Mouse (Mus musculus): ENCODE measurements around the gene Chmp3. TPM values are rescaled to one million over a fixed set of nuclear protein-coding genes. Genes with fewer than 3 reads are reported as not detected.

Gene Chmp3
- polyA plus RNA-seq, 1 experiment = 53.9 TPM

GRCm38 (mm10) chr6:71527056-71527455 lies 16.5 kb upstream of the Chmp3 start:
- 85% methylated on average over 10 of the region's 10 CpGs for WGBS
- H3K4me3 ChIP-seq (replicated peaks; ENCODE audit: extremely low read depth, low read depth, low read length) = no peak overlapping the region
- TF ChIP-seq POLR2A (IDR thresholded peaks at IDR 0.05; ENCODE audit: borderline replicate concordance, extremely low read depth, low read depth, low read length) = no peak
- TF ChIP-seq CTCF (IDR thresholded peaks at IDR 0.05; ENCODE audit: insufficient read depth, low read length) = no peak
- no peaks in the 10 kb centered on the region for H3K4me1 ChIP-seq (ENCODE audit: control insufficient read depth, insufficient read depth, low read length)
- no peak for DNase-seq

DNA sequence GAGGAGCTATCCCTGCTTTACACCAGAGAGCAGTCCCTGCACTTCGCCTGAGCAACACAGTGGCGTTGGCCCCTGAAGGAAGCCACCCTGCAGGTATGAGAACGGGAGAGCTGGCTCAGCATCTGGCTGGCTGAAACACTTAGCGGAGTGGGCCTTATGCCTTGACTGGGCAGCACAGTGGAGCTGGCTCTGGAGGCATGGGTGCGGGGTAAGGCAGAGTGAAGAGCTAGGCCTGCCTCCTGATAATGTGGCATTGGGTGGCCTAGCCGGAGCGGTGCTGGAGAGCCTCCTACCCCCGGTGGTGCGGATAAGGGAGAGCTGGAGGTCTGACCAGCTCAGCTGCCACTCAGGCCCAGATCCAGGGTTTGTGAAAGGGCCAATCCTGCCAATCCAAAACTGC lies 15.8 kb upstream of the Chmp3 start:
- Histone ChIP-seq H3K4me3 (replicated peaks; ENCODE audit: extremely low read depth, low read depth, low read length) (no peak overlapping the region), H3K4me1 (ENCODE audit: control insufficient read depth, insufficient read depth, low read length) (no peaks in the 10 kb centered on the region)
- DNase-seq = no peak
- WGBS = 89% methylated on average over 9 of the region's 9 CpGs
- TF ChIP-seq POLR2A (IDR thresholded peaks at IDR 0.05; ENCODE audit: borderline replicate concordance, extremely low read depth, low read depth, low read length) (no peak), CTCF (IDR thresholded peaks at IDR 0.05; ENCODE audit: insufficient read depth, low read length) (no peak)

GRCm38 (mm10) chr6:71530176-71530575 lies 13.4 kb upstream of the Chmp3 start:
- Histone ChIP-seq H3K4me1 (ENCODE audit: control insufficient read depth, insufficient read depth, low read length) (no peaks in the 10 kb centered on the region), H3K4me3 (replicated peaks; ENCODE audit: extremely low read depth, low read depth, low read length) (no peak overlapping the region)
- no peak for DNase-seq
- TF ChIP-seq POLR2A (IDR thresholded peaks at IDR 0.05; ENCODE audit: borderline replicate concordance, extremely low read depth, low read depth, low read length) (no peak), CTCF (IDR thresholded peaks at IDR 0.05; ENCODE audit: insufficient read depth, low read length) (no peak)
- 84% methylated on average over 8 of the region's 8 CpGs for WGBS

DNA sequence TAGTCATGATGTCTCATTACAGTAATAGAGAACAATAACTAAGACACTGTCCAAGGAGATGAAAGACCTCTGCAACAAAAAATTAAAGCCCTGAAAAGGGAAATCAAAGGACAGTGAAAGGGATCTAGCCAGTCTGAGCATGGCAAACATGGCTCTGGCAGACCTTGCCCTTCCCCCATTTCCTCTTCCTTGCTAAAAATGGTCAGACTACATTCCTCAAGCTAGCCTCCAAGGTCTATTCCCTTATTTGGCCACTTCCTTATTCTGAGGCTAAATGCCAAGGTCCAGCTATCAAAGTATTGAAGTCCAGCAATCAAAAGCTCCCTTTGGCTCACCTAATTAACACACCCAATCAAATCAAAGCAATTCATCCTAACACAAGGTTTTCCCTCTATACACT lies 6.3 kb upstream of the Chmp3 start:
- TF ChIP-seq POLR2A (IDR thresholded peaks at IDR 0.05; ENCODE audit: borderline replicate concordance, extremely low read depth, low read depth, low read length) (no peak), CTCF (IDR thresholded peaks at IDR 0.05; ENCODE audit: insufficient read depth, low read length) (no peak)
- Histone ChIP-seq H3K4me3 (replicated peaks; ENCODE audit: extremely low read depth, low read depth, low read length) (no peak overlapping the region), H3K4me1 (ENCODE audit: control insufficient read depth, insufficient read depth, low read length) (no peaks in the 10 kb centered on the region; the same call in 1 of the 2 replicates)
- DNase-seq = no peak

GRCm38 (mm10) chr6:71555507-71555951 lies 11.9 kb downstream of the Chmp3 start:
- 61% methylated on average over 2 of the region's 2 CpGs for WGBS
- H3K4me3 ChIP-seq (replicated peaks; ENCODE audit: extremely low read depth, low read depth, low read length) = no peak overlapping the region
- H3K4me1 ChIP-seq (ENCODE audit: control insufficient read depth, insufficient read depth, low read length) = no peaks in the 10 kb centered on the region
- DNase-seq = no peak
- TF ChIP-seq CTCF (IDR thresholded peaks at IDR 0.05; ENCODE audit: insufficient read depth, low read length) = no peak
- no peak for TF ChIP-seq POLR2A (IDR thresholded peaks at IDR 0.05; ENCODE audit: borderline replicate concordance, extremely low read depth, low read depth, low read length)

DNA sequence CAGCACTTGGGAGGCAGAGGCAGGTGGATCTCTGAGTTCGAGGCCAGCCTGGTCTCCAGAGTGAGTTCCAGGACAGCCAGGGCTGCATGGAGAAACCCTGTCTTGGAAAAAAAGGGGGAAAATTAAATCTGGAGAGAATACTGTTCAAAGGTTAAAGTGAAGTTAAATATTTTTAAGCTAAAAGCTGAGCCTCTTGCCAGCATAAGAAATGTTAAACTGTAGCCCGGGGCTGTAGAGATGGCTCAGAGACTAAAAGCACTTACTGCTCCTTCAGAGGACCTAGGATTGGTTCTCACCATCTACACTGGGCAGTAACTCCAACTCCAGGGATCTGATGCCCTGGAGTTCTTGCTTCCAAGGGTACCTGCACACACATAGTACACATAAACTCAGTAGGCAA lies 13.2 kb downstream of the Chmp3 start:
- 100% methylated on average over 2 of the region's 2 CpGs for WGBS
- H3K4me1 ChIP-seq (ENCODE audit: control insufficient read depth, insufficient read depth, low read length) = no peaks in the 10 kb centered on the region

DNA sequence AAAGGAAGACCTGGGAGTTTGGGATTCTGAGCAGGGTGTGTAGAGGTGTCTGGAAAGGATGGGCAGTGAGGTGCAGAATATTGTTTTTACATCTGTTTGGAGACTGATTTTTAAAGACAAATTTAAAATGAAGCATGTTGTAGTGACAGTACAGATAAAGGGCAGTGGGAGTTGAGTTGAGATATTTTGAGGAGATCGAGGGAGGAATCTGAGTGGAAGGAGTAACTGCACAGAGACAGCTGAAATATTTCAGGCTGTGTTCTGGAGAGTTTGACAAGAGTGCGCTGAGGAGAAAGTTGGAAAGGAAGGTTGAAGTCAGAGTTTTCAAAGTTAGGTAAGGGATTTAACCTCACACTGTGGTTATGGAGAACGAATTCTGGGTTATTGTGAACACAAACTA lies 25.0 kb downstream of the Chmp3 start:
- no peaks in the 10 kb centered on the region; the same call in 1 of the 2 replicates for H3K4me1 ChIP-seq (ENCODE audit: control insufficient read depth, insufficient read depth, low read length)
- TF ChIP-seq CTCF (IDR thresholded peaks at IDR 0.05; ENCODE audit: insufficient read depth, low read length) (no peak), POLR2A (IDR thresholded peaks at IDR 0.05; ENCODE audit: borderline replicate concordance, extremely low read depth, low read depth, low read length) (no peak)
- no peak overlapping the region for H3K4me3 ChIP-seq (replicated peaks; ENCODE audit: extremely low read depth, low read depth, low read length)
- WGBS = 81% methylated on average over 3 of the region's 3 CpGs
- no peak for DNase-seq

More for the DNA sequence above, 13.2 kb downstream of the Chmp3 start:
- DNase-seq = no peak
- TF ChIP-seq CTCF (IDR thresholded peaks at IDR 0.05; ENCODE audit: insufficient read depth, low read length) = no peak
- no peak for TF ChIP-seq POLR2A (IDR thresholded peaks at IDR 0.05; ENCODE audit: borderline replicate concordance, extremely low read depth, low read depth, low read length)
- no peak overlapping the region for H3K4me3 ChIP-seq (replicated peaks; ENCODE audit: extremely low read depth, low read depth, low read length)

GRCm38 (mm10) chr6:71569025-71569424 lies 25.4 kb downstream of the Chmp3 start:
- Histone ChIP-seq H3K4me1 (ENCODE audit: control insufficient read depth, insufficient read depth, low read length) (no peaks in the 10 kb centered on the region; the same call in 1 of the 2 replicates), H3K4me3 (replicated peaks; ENCODE audit: extremely low read depth, low read depth, low read length) (no peak overlapping the region)
- 52% methylated on average over 2 of the region's 2 CpGs for WGBS
- TF ChIP-seq POLR2A (IDR thresholded peaks at IDR 0.05; ENCODE audit: borderline replicate concordance, extremely low read depth, low read depth, low read length) = no peak
- no peak for TF ChIP-seq CTCF (IDR thresholded peaks at IDR 0.05; ENCODE audit: insufficient read depth, low read length)
- DNase-seq = no peak

DNA sequence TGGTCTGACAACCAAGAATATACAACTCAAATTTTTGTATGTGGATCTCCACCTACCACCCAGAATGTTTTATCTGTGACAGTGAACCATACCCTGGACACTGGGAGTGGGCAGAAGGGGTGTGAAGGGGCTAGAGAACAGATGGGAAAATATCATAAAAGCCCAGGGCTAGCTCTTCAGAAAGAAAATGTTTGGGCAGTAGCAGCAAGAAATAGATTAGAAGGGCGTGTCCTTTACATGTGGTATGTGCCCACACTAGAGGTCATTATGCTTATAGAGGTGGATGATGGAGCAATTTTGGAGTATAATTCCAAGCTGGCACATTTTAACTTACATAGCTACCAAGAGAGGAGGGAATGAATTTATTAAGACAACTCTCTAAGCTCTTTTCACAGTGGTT lies 31.8 kb downstream of the Chmp3 start:
- no peak for DNase-seq
- Histone ChIP-seq H3K4me1 (ENCODE audit: control insufficient read depth, insufficient read depth, low read length) (no peaks in the 10 kb centered on the region), H3K4me3 (replicated peaks; ENCODE audit: extremely low read depth, low read depth, low read length) (no peak overlapping the region)
- WGBS = 89% methylated on average over 1 of the region's 1 CpGs
- TF ChIP-seq POLR2A (IDR thresholded peaks at IDR 0.05; ENCODE audit: borderline replicate concordance, extremely low read depth, low read depth, low read length) (no peak), CTCF (IDR thresholded peaks at IDR 0.05; ENCODE audit: insufficient read depth, low read length) (no peak)

DNA sequence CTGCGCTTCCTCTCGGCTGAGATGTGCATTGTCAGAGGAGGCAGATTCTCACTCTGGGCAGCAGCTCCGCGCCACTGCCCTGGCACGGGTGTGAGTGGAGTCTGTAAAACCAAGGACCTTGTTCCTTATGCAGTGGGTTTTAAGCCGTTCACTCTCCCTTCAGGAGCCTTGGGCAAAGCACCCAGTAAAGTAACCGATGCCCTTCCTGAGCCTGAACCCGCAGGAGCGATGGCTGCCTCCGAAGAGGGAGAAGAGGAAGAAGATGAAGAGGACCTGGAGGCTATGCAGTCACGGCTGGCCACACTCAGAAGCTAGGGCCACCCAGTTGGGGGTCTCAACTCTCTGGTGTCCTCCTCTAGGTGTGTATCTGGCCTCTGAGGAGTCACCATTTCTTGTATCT lies 35.9 kb downstream of the Chmp3 start:
- TF ChIP-seq CTCF (IDR thresholded peaks at IDR 0.05; ENCODE audit: insufficient read depth, low read length) = no peak
- TF ChIP-seq POLR2A (IDR thresholded peaks at IDR 0.05; ENCODE audit: borderline replicate concordance, extremely low read depth, low read depth, low read length) = no peak
- no peaks in the 10 kb centered on the region for H3K4me1 ChIP-seq (ENCODE audit: control insufficient read depth, insufficient read depth, low read length)
- no peak for DNase-seq
- no peak overlapping the region for H3K4me3 ChIP-seq (replicated peaks; ENCODE audit: extremely low read depth, low read depth, low read length)
- 93% methylated on average over 11 of the region's 11 CpGs for WGBS
